Mouse (Mus musculus): Measurements from ENCODE around the gene Gm20547. TPM values are rescaled to one million over a fixed set of nuclear protein-coding genes. Genes with fewer than 3 reads are reported as not detected.

Gene Gm20547
- polyA plus RNA-seq, 1 experiment: not detected

DNA sequence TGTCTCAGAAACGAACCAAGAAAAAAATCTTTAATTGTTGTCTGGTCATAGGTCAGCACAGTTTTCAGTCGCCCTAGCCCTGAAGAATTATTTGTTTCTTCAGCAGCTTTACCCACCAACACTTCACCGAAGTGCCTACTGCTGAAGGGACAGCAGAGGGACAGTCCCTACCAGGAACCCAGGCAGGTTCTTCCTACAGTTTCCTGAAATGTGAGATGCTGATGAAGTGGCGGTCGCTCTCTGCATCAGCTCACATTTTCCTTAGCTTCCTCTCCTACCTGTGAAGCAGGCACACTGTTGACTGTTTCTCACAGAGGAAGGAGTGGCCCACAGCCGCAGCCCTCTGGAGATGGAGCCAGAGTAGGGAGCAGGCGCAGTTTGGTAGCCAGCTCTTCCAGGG is 15.9 kb downstream of the Gm20547 start:
- Histone ChIP-seq H3K36me3 (ENCODE audit: control insufficient read depth, insufficient read depth) (no peaks in the 10 kb centered on the region), H3K27me3 (ENCODE audit: control insufficient read depth, insufficient read depth, insufficient read length) (peaks cover 29% of the 10 kb centered on the region), H3K4me2 (ENCODE audit: low read depth) (no peak overlapping the region), H3K4me3 (no peak overlapping the region), H3K79me2 (ENCODE audit: control insufficient read depth, insufficient read depth) (no peaks in the 10 kb centered on the region), H3ac (ENCODE audit: control insufficient read depth, insufficient read length) (no peak overlapping the region)
- TF ChIP-seq CEBPB (IDR thresholded peaks at IDR 0.05; ENCODE audit: insufficient read depth, poor library complexity, severe bottlenecking) (no peak), SRF (IDR thresholded peaks at IDR 0.05; ENCODE audit: control insufficient read depth, insufficient read length, low read depth) (no peak), TCF12 (IDR thresholded peaks at IDR 0.05; ENCODE audit: insufficient read depth, poor library complexity, severe bottlenecking) (no peak), E2F4 (IDR thresholded peaks at IDR 0.05; ENCODE audit: insufficient read depth) (no peak), MYOD1 (IDR thresholded peaks at IDR 0.05; ENCODE audit: control insufficient read depth in 1 of 3, insufficient read length in 2 of 3, low read depth in 2 of 3) (no peak), MYOG (IDR thresholded peaks at IDR 0.05; ENCODE audit: control insufficient read depth in 1 of 3, insufficient read depth in 1 of 3, insufficient read length in 2 of 3, low read depth in 2 of 3) (no peak), TCF3 (IDR thresholded peaks at IDR 0.05; ENCODE audit: insufficient read length, low read depth) (no peak), REST (IDR thresholded peaks at IDR 0.05; ENCODE audit: insufficient read depth, insufficient read length) (no peak), POLR2A (IDR thresholded peaks at IDR 0.05; ENCODE audit: insufficient read length, low read depth) (no peak), POLR2AphosphoS2 (IDR thresholded peaks at IDR 0.05; ENCODE audit: insufficient read length, low read depth) (no peak)

- Histone ChIP-seq H3K36me3 (ENCODE audit: control insufficient read depth, insufficient read depth) (no peaks in the 10 kb centered on the region), H3ac (ENCODE audit: control insufficient read depth, insufficient read length) (no peak within 1 kb of the TSS), H3K27me3 (ENCODE audit: control insufficient read depth, insufficient read depth, insufficient read length) (peaks cover 30% of the 10 kb centered on the region), H3K79me2 (ENCODE audit: control insufficient read depth, insufficient read depth) (no peaks in the 10 kb centered on the region), H3K4me2 (ENCODE audit: low read depth) (no peak within 1 kb of the TSS), H3K4me3 (no peak within 1 kb of the TSS)
- TF ChIP-seq TCF3 (IDR thresholded peaks at IDR 0.05; ENCODE audit: insufficient read length, low read depth): no peak
- no peak for TF ChIP-seq MYOD1 (IDR thresholded peaks at IDR 0.05; ENCODE audit: control insufficient read depth in 1 of 3, insufficient read length in 2 of 3, low read depth in 2 of 3)
- TF ChIP-seq TCF12 (IDR thresholded peaks at IDR 0.05; ENCODE audit: insufficient read depth, poor library complexity, severe bottlenecking): no peak
- no peak for TF ChIP-seq CEBPB (IDR thresholded peaks at IDR 0.05; ENCODE audit: insufficient read depth, poor library complexity, severe bottlenecking)
- TF ChIP-seq POLR2AphosphoS2 (IDR thresholded peaks at IDR 0.05; ENCODE audit: insufficient read length, low read depth): no peak
- no peak for TF ChIP-seq USF1 (IDR thresholded peaks at IDR 0.05; ENCODE audit: low read depth)
- TF ChIP-seq MYOG (IDR thresholded peaks at IDR 0.05; ENCODE audit: control insufficient read depth in 1 of 3, insufficient read depth in 1 of 3, insufficient read length in 2 of 3, low read depth in 2 of 3): no peak
- no peak for TF ChIP-seq E2F4 (IDR thresholded peaks at IDR 0.05; ENCODE audit: insufficient read depth)
- no peak for TF ChIP-seq SRF (IDR thresholded peaks at IDR 0.05; ENCODE audit: control insufficient read depth, insufficient read length, low read depth)
- no peak for TF ChIP-seq REST (IDR thresholded peaks at IDR 0.05; ENCODE audit: insufficient read depth, insufficient read length)
- TF ChIP-seq POLR2A (IDR thresholded peaks at IDR 0.05; ENCODE audit: insufficient read length, low read depth): no peak
- TF ChIP-seq MAX (IDR thresholded peaks at IDR 0.05; ENCODE audit: low read depth): no peak
Observed at GRCm38 (mm10) chr17:34862416-34863081, 19.3 kb downstream of the Gm20547 start, which contains the start of gene Cfb. Gene Cfb, minus strand, starts transcription at chr17:34862518.

DNA sequence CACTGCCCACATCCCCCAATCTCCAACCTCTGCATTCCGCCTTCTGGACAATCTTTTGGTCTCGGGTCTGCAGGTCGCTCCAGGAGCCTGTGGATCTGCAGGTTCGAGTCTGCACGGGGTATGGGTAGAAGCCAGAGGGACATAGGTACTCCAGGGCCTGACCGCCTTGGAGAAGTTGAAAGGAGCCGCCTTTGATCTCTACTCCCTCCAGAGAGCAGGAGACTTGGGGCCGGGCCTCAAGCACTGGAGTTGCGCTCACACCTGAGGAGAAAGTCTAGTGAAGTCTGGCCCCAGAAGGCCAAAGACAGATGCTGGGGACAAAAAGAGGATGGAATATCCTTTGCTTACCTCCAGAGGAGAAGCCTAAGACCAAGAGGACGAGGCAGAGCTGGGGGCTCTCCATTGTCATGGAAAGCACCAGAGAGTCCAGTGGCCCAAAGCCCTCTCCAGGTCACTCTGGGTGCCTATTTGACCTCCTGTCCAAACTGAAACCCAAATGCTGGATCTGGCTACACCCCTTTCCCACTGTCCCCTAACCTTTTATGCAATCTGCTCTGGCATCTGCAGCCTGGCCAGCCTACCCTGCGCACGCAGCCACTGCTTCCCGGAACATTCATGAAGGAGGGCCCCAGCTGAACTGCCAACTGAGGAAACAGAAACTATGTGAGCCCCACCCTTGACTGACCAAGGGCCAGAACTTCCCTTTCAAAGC is 20.0 kb downstream of the Gm20547 start:
- Histone ChIP-seq H3K79me2 (ENCODE audit: control insufficient read depth, insufficient read depth) (no peaks in the 10 kb centered on the region), H3K27me3 (ENCODE audit: control insufficient read depth, insufficient read depth, insufficient read length) (peaks cover 30% of the 10 kb centered on the region), H3K4me3 (no peak overlapping the region), H3K36me3 (ENCODE audit: control insufficient read depth, insufficient read depth) (peaks cover 7% of the 10 kb centered on the region), H3ac (ENCODE audit: control insufficient read depth, insufficient read length) (no peak overlapping the region), H3K4me2 (ENCODE audit: low read depth) (no peak overlapping the region)
- TF ChIP-seq E2F4 (IDR thresholded peaks at IDR 0.05; ENCODE audit: insufficient read depth) (no peak), TCF3 (IDR thresholded peaks at IDR 0.05; ENCODE audit: insufficient read length, low read depth) (no peak)

GRCm38 (mm10) chr17:34860514-34860913 is 21.3 kb downstream of the Gm20547 start:
- H3K79me2 ChIP-seq (ENCODE audit: control insufficient read depth, insufficient read depth): no peaks in the 10 kb centered on the region
- H3K27me3 ChIP-seq (ENCODE audit: control insufficient read depth, insufficient read depth, insufficient read length): peaks cover 30% of the 10 kb centered on the region
- peak; percentile 58 for TF ChIP-seq POLR2AphosphoS2 (IDR thresholded peaks at IDR 0.05; ENCODE audit: insufficient read length, low read depth)
- TF ChIP-seq TCF12 (IDR thresholded peaks at IDR 0.05; ENCODE audit: insufficient read depth, poor library complexity, severe bottlenecking): no peak
- H3ac ChIP-seq (ENCODE audit: control insufficient read depth, insufficient read length): no peak overlapping the region
- peaks cover 7% of the 10 kb centered on the region for H3K36me3 ChIP-seq (ENCODE audit: control insufficient read depth, insufficient read depth)
- H3K4me3 ChIP-seq: no peak overlapping the region
- no peak overlapping the region for H3K4me2 ChIP-seq (ENCODE audit: low read depth)

DNA sequence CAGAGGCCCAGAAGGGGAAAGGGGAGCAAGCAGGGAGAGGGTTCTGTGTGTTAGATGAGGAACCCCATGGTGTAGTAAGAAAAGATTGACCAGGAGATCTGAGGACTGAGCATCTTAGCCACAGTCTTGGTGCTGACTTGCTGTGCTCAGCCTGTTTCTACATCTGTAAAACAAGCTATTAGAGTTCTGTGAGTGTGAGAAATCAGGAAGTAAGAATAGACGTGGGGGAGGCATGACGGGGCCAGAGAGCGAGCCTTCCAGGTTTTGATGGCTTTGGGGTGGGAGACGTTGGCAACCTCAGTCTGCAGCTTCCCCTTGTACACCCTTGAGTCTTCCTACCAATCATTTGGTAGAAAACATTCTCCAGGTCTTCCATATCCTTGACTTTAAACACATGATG is 23.2 kb downstream of the Gm20547 start:
- H3K36me3 ChIP-seq (ENCODE audit: control insufficient read depth, insufficient read depth): peaks cover 7% of the 10 kb centered on the region
- no peak overlapping the region for H3ac ChIP-seq (ENCODE audit: control insufficient read depth, insufficient read length)
- H3K4me3 ChIP-seq: no peak overlapping the region
- peaks cover 17% of the 10 kb centered on the region for H3K27me3 ChIP-seq (ENCODE audit: control insufficient read depth, insufficient read depth, insufficient read length)
- no peak overlapping the region for H3K4me2 ChIP-seq (ENCODE audit: low read depth)
- H3K79me2 ChIP-seq (ENCODE audit: control insufficient read depth, insufficient read depth): no peaks in the 10 kb centered on the region
- TF ChIP-seq MYOG (IDR thresholded peaks at IDR 0.05; ENCODE audit: control insufficient read depth in 1 of 3, insufficient read depth in 1 of 3, insufficient read length in 2 of 3, low read depth in 2 of 3): no peak
- no peak for TF ChIP-seq TCF12 (IDR thresholded peaks at IDR 0.05; ENCODE audit: insufficient read depth, poor library complexity, severe bottlenecking)
- TF ChIP-seq E2F4 (IDR thresholded peaks at IDR 0.05; ENCODE audit: insufficient read depth): no peak
- TF ChIP-seq MAX (IDR thresholded peaks at IDR 0.05; ENCODE audit: low read depth): no peak
- TF ChIP-seq POLR2AphosphoS2 (IDR thresholded peaks at IDR 0.05; ENCODE audit: insufficient read length, low read depth): no peak
- no peak for TF ChIP-seq USF1 (IDR thresholded peaks at IDR 0.05; ENCODE audit: low read depth)
- no peak for TF ChIP-seq REST (IDR thresholded peaks at IDR 0.05; ENCODE audit: insufficient read depth, insufficient read length)
- no peak for TF ChIP-seq SRF (IDR thresholded peaks at IDR 0.05; ENCODE audit: control insufficient read depth, insufficient read length, low read depth)
- no peak for TF ChIP-seq CEBPB (IDR thresholded peaks at IDR 0.05; ENCODE audit: insufficient read depth, poor library complexity, severe bottlenecking)
- no peak for TF ChIP-seq MYOD1 (IDR thresholded peaks at IDR 0.05; ENCODE audit: control insufficient read depth in 1 of 3, insufficient read length in 2 of 3, low read depth in 2 of 3)
- no peak for TF ChIP-seq TCF3 (IDR thresholded peaks at IDR 0.05; ENCODE audit: insufficient read length, low read depth)
- TF ChIP-seq POLR2A (IDR thresholded peaks at IDR 0.05; ENCODE audit: insufficient read length, low read depth): no peak
